Mouse (Mus musculus) stomach, embryonic 16.5 days (tissue): Measurements from ENCODE around the gene Tas2r140. TPM values are rescaled to one million over a fixed set of nuclear protein-coding genes. Genes with fewer than 3 reads are reported as not detected.
A peak's percentile ranks its signal among the peaks of the same experiment; 100 is the strongest.

Experiments
- ATAC-seq: fragments of 200-750 bp; cut with Nextera tagmentation; 2 replicates; pipeline ENCODE4 v1.8.0; 2017; ENCODE audit warnings: moderate number of reproducible peaks, moderate TSS enrichment; ENCODE audit not compliant: insufficient read depth, low FRiP score
- H3K27ac ChIP-seq: fragments of 300-500 bp; sonication (generic); 2 replicates; pipeline ENCODE4 v1.5.1; 2014; ENCODE audit warnings: low read length
- H3K27me3 ChIP-seq: fragments of 300-500 bp; sonication (generic); 2 replicates; pipeline ENCODE4 v1.6.1; 2014; ENCODE audit warnings: low read length, control low read depth, mixed read lengths; ENCODE audit not compliant: control insufficient read depth, insufficient read depth
- H3K36me3 ChIP-seq: fragments of 300-500 bp; sonication (generic); 2 replicates; pipeline ENCODE4 v1.6.1; 2014; ENCODE audit warnings: low read length; ENCODE audit not compliant: control insufficient read depth, insufficient read depth
- H3K4me1 ChIP-seq: fragments of 300-500 bp; sonication (generic); 2 replicates; pipeline ENCODE4 v1.6.1; 2014; ENCODE audit warnings: low read length, control low read depth, mixed read lengths; ENCODE audit not compliant: control insufficient read depth, insufficient read depth
- H3K4me2 ChIP-seq: fragments of 300-500 bp; sonication (generic); 2 replicates; pipeline ENCODE4 v1.6.1; 2014; ENCODE audit warnings: low read depth, low read length, mixed read lengths
- H3K4me3 ChIP-seq: fragments of 300-500 bp; sonication (generic); replicated peaks from 2 replicates; pipeline ENCODE4 v1.5.1; 2014; ENCODE audit warnings: mild to moderate bottlenecking, low read length
- H3K9ac ChIP-seq: fragments of 300-500 bp; sonication (generic); 2 replicates; pipeline ENCODE4 v1.6.1; 2014; ENCODE audit warnings: low read length
- H3K9me3 ChIP-seq: fragments of 300-500 bp; sonication (generic); replicated peaks from 2 replicates; pipeline ENCODE4 v1.6.1; 2016; ENCODE audit warnings: low read length, control low read depth; ENCODE audit not compliant: control insufficient read depth
- WGBS: fragments of 180-500 bp; shearing (Covaris S2); extraction: QIAGEN DNeasy Blood & Tissue Kit; methylation state at CpG from one replicate; pipeline ENCODE4 v1.1.7; 2014; 5-methylcytosine and 5-hydroxymethylcytosine counted together
- polyA plus RNA-seq: library from polyadenylated mRNA; unstranded; fragments of >200 nt; fragmentation: Nextera tagmentation; extraction: Ambion mirVana; gene quantifications from 2 replicates; pipeline ENCODE4 v1.2.1, GENCODE M21; 2015

The Tas2r140 gene
- polyA plus RNA-seq: not detected in 2 replicates

GRCm38 (mm10) chr6:133055716-133056115 lies at the start of gene Tas2r140:
Gene Tas2r140 (minus strand): TSS chr6:133055816.
- Histone ChIP-seq H3K4me1 (no peaks in the 10 kb centered on the region), H3K9ac (no peak within 1 kb of the TSS), H3K9me3 (no peaks in the 10 kb centered on the region), H3K4me2 (no peak within 1 kb of the TSS), H3K4me3 (no peak within 1 kb of the TSS), H3K27ac (no peak within 1 kb of the TSS), H3K36me3 (no peaks in the 10 kb centered on the region), H3K27me3 (no peaks in the 10 kb centered on the region)
- ATAC-seq: no peak

GRCm38 (mm10) chr6:133104609-133104921 lies 48.9 kb upstream of the Tas2r140 start, which contains the start of gene Smim10l1:
Gene Smim10l1 (plus strand): TSS chr6:133104909.
- H3K4me3 ChIP-seq: peak within 1 kb of the TSS; percentile 70
- H3K4me2 ChIP-seq: peak within 1 kb of the TSS; percentile 73
- no peaks in the 10 kb centered on the region for H3K9me3 ChIP-seq
- peaks cover 3% of the 10 kb centered on the region; the same call in 1 of the 2 replicates for H3K36me3 ChIP-seq
- H3K9ac ChIP-seq: peak within 1 kb of the TSS; percentile 97
- ATAC-seq: no peak
- no peaks in the 10 kb centered on the region for H3K27me3 ChIP-seq
- no peaks in the 10 kb centered on the region for H3K4me1 ChIP-seq
- H3K27ac ChIP-seq: peak within 1 kb of the TSS; percentile 96

GRCm38 (mm10) chr6:133102430-133102829 lies 46.8 kb upstream of the Tas2r140 start:
- H3K36me3 ChIP-seq: no peaks in the 10 kb centered on the region
- ATAC-seq: no peak
- no peak overlapping the region for H3K27ac ChIP-seq
- no peaks in the 10 kb centered on the region for H3K4me1 ChIP-seq
- no peaks in the 10 kb centered on the region for H3K9me3 ChIP-seq
- no peak overlapping the region for H3K9ac ChIP-seq
- H3K27me3 ChIP-seq: no peaks in the 10 kb centered on the region
- no peak overlapping the region for H3K4me2 ChIP-seq
- WGBS: 40% methylated on average over 1 of the region's 1 CpGs
- no peak overlapping the region for H3K4me3 ChIP-seq

- ATAC-seq: no peak
- Histone ChIP-seq H3K9me3 (no peaks in the 10 kb centered on the region), H3K27ac (no peak overlapping the region), H3K4me1 (no peaks in the 10 kb centered on the region), H3K27me3 (no peaks in the 10 kb centered on the region), H3K36me3 (no peaks in the 10 kb centered on the region), H3K9ac (no peak overlapping the region), H3K4me3 (no peak overlapping the region), H3K4me2 (no peak overlapping the region)
- 83% methylated on average over 8 of the region's 8 CpGs for WGBS
Observed at GRCm38 (mm10) chr6:133092226-133092625, 36.6 kb upstream of the Tas2r140 start.

GRCm38 (mm10) chr6:133037001-133037400 lies 18.6 kb downstream of the Tas2r140 start, which contains the start of gene Tas2r103:
Gene Tas2r103 (minus strand): TSS chr6:133037101.
- Histone ChIP-seq H3K27ac (no peak within 1 kb of the TSS), H3K9ac (no peak within 1 kb of the TSS), H3K4me1 (no peaks in the 10 kb centered on the region), H3K4me2 (no peak within 1 kb of the TSS), H3K27me3 (no peaks in the 10 kb centered on the region), H3K4me3 (no peak within 1 kb of the TSS), H3K9me3 (no peaks in the 10 kb centered on the region), H3K36me3 (no peaks in the 10 kb centered on the region)
- 63% methylated on average over 2 of the region's 2 CpGs for WGBS
- ATAC-seq: no peak

Other genes with a start within 250 kb of the Tas2r140 start
- gene Tas2r123, start 208.7 kb downstream of the Tas2r140 start, polyA plus RNA-seq: not detected in 2 replicates
- not detected in 2 replicates for gene Tas2r116, start 200.4 kb downstream of the Tas2r140 start, polyA plus RNA-seq
- not detected in 2 replicates for gene Tas2r110, start 187.8 kb downstream of the Tas2r140 start, polyA plus RNA-seq
- gene Tas2r113, start 162.8 kb downstream of the Tas2r140 start, polyA plus RNA-seq: not detected in 2 replicates
- not detected in 2 replicates for gene Tas2r125, start 146.2 kb downstream of the Tas2r140 start, polyA plus RNA-seq
- not detected in 2 replicates for gene Tas2r129, start 104.7 kb downstream of the Tas2r140 start, polyA plus RNA-seq
- gene Tas2r131, start 97.9 kb downstream of the Tas2r140 start, polyA plus RNA-seq: not detected in 2 replicates
- gene Tas2r109, start 74.9 kb downstream of the Tas2r140 start, polyA plus RNA-seq: not detected in 2 replicates
- gene Tas2r103, start 18.7 kb downstream of the Tas2r140 start, polyA plus RNA-seq: not detected in 2 replicates
- 74.9 and 82.3 TPM in 2 replicates for gene Smim10l1, start 49.1 kb upstream of the Tas2r140 start, polyA plus RNA-seq
- gene 5530400C23Rik, start 236.4 kb upstream of the Tas2r140 start, polyA plus RNA-seq: not detected in 2 replicates